Mouse (Mus musculus) neural tube, embryonic 10.5 days (tissue): ENCODE data around the gene Casp9.

Experiments used
- DNase-seq: peaks from one replicate; pipeline ENCODE4 v3.0.0-alpha.2; 2017; ENCODE audit warnings: low spot score; ENCODE audit errors: extremely low spot score

The Casp9 gene

DNA sequence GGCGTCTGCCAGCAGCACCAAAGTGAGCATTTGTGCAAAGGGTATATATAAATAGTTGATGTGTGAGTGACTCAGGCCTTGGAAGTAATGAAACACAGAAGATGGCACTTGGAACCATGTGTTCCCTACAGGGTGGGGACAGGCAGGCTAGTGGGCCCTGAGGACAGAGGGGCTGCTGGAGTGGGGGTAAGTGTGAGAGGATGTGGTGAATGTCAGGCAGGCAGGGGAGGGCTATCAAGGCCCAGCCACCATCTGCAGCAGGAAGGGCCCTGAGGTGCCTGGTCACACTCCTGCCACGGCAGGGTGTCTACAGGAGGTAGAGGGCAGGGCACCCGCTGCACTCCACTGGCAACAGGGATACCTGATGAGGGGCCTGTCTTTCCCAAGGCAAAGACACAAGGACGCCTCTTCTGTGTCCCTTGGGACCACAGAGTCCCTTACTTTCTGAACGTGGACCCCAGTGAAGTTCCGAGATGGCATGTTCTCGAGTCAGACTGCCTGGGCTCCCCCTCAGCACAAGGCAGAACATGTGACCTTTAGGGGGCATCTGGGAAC lies 70.4 kb downstream of the Casp9 start:
- no peak for DNase-seq

DNA sequence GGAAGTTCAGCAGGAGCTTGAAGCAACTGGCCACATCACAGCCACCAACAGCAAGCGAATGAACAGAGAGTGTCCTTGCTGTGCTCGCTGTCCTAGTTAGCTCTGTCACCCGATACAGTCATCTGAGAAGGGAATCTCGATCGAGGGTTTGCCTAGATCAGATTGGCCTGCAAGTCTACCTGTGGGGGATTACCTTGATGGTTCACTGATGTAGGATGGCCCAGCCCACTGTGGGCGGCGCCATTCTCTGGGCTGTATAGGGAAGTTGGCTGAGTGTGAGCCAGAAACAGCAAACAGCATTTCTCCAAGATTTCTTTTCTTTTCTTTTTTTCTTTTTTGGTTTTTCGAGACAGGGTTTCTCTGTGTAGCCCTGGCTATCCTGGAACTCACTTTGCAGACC lies 71.1 kb downstream of the Casp9 start:
- DNase-seq: no peak

DNA sequence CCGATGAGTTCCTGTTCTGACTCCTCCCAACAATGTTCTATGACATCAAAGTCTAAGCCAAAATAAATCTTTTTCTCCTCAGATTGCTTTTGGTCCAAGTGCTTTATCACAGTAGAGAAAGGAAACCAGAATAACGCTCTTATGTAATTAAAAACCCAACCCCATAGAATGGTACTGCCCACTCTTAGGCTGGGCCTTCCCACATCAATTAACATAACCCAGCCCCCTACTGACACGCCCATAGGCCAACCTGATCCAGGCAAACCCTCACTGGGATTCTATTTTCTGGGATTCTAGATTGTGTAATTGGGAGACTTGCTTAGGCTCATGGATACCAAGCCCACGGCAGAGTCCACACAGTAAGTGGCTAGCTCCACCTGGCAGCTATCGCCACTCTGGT lies 71.6 kb downstream of the Casp9 start:
- DNase-seq: no peak
